Mouse (Mus musculus): ENCODE measurements around the gene Lrig2. TPM values are rescaled to one million over a fixed set of nuclear protein-coding genes. Genes with fewer than 3 reads are reported as not detected.

The Lrig2 gene
- polyA plus RNA-seq, 1 experiment, result 2.7 TPM

- H3K27me3 ChIP-seq (ENCODE audit: control insufficient read depth, insufficient read depth, insufficient read length), result no peaks in the 10 kb centered on the region
- TF ChIP-seq MAX (IDR thresholded peaks at IDR 0.05) (no peak), MYOD1 (IDR thresholded peaks at IDR 0.05; ENCODE audit: control insufficient read depth, insufficient read length, low read depth) (no peak), CEBPB (IDR thresholded peaks at IDR 0.05; ENCODE audit: low read depth) (no peak), USF1 (IDR thresholded peaks at IDR 0.05; ENCODE audit: low read depth) (no peak), FOSL1 (IDR thresholded peaks at IDR 0.05; ENCODE audit: insufficient read depth, low read length, poor library complexity, severe bottlenecking) (no peak), MYOG (IDR thresholded peaks at IDR 0.05; ENCODE audit: control insufficient read depth, extremely low read depth, insufficient read length) (no peak), CTCF (IDR thresholded peaks at IDR 0.05; ENCODE audit: control insufficient read depth, insufficient read depth, insufficient read length) (no peak)
- no peak overlapping the region for H3K4me3 ChIP-seq (ENCODE audit: insufficient read depth, poor library complexity, severe bottlenecking)
- no peaks in the 10 kb centered on the region for H3K79me3 ChIP-seq (ENCODE audit: low read depth)
- no peak overlapping the region for H3ac ChIP-seq (ENCODE audit: control insufficient read depth, insufficient read length, low read depth)
- H3K36me3 ChIP-seq (ENCODE audit: control insufficient read depth, insufficient read depth), result no peaks in the 10 kb centered on the region
- no peaks in the 10 kb centered on the region for H3K79me2 ChIP-seq (ENCODE audit: control insufficient read depth, insufficient read depth)
Measured at GRCm38 (mm10) chr3:104403582-104403981, 108.1 kb downstream of the Lrig2 start.

- Histone ChIP-seq H3K79me2 (ENCODE audit: control insufficient read depth, insufficient read depth) (no peaks in the 10 kb centered on the region), H3K27me3 (ENCODE audit: control insufficient read depth, insufficient read depth, insufficient read length) (no peaks in the 10 kb centered on the region), H3K4me3 (ENCODE audit: insufficient read depth, poor library complexity, severe bottlenecking) (no peak overlapping the region), H3K79me3 (ENCODE audit: low read depth) (no peaks in the 10 kb centered on the region), H3K36me3 (ENCODE audit: control insufficient read depth, insufficient read depth) (no peaks in the 10 kb centered on the region), H3ac (ENCODE audit: control insufficient read depth, insufficient read length, low read depth) (no peak overlapping the region)
- TF ChIP-seq USF1 (IDR thresholded peaks at IDR 0.05; ENCODE audit: low read depth) (no peak), FOSL1 (IDR thresholded peaks at IDR 0.05; ENCODE audit: insufficient read depth, low read length, poor library complexity, severe bottlenecking) (no peak), MYOD1 (IDR thresholded peaks at IDR 0.05; ENCODE audit: control insufficient read depth, insufficient read length, low read depth) (no peak), MYOG (IDR thresholded peaks at IDR 0.05; ENCODE audit: control insufficient read depth, extremely low read depth, insufficient read length) (no peak), CEBPB (IDR thresholded peaks at IDR 0.05; ENCODE audit: low read depth) (no peak), MAX (IDR thresholded peaks at IDR 0.05) (no peak), CTCF (IDR thresholded peaks at IDR 0.05; ENCODE audit: control insufficient read depth, insufficient read depth, insufficient read length) (no peak)
Measured at GRCm38 (mm10) chr3:104401176-104401575, 110.5 kb downstream of the Lrig2 start.

- no peaks in the 10 kb centered on the region for H3K36me3 ChIP-seq (ENCODE audit: control insufficient read depth, insufficient read depth)
- H3ac ChIP-seq (ENCODE audit: control insufficient read depth, insufficient read length, low read depth), result no peak overlapping the region
- no peaks in the 10 kb centered on the region for H3K79me3 ChIP-seq (ENCODE audit: low read depth)
- no peak overlapping the region for H3K4me3 ChIP-seq (ENCODE audit: insufficient read depth, poor library complexity, severe bottlenecking)
- no peaks in the 10 kb centered on the region for H3K79me2 ChIP-seq (ENCODE audit: control insufficient read depth, insufficient read depth)
- TF ChIP-seq CTCF (IDR thresholded peaks at IDR 0.05; ENCODE audit: control insufficient read depth, insufficient read depth, insufficient read length) (no peak), USF1 (IDR thresholded peaks at IDR 0.05; ENCODE audit: low read depth) (no peak), CEBPB (IDR thresholded peaks at IDR 0.05; ENCODE audit: low read depth) (no peak), MYOD1 (IDR thresholded peaks at IDR 0.05; ENCODE audit: control insufficient read depth, insufficient read length, low read depth) (no peak), FOSL1 (IDR thresholded peaks at IDR 0.05; ENCODE audit: insufficient read depth, low read length, poor library complexity, severe bottlenecking) (no peak), MYOG (IDR thresholded peaks at IDR 0.05; ENCODE audit: control insufficient read depth, extremely low read depth, insufficient read length) (no peak), MAX (IDR thresholded peaks at IDR 0.05) (no peak)
- no peaks in the 10 kb centered on the region for H3K27me3 ChIP-seq (ENCODE audit: control insufficient read depth, insufficient read depth, insufficient read length)
Measured at GRCm38 (mm10) chr3:104400126-104400525, 111.6 kb downstream of the Lrig2 start.

GRCm38 (mm10) chr3:104399296-104400045 lies 112.2 kb downstream of the Lrig2 start:
- Histone ChIP-seq H3K4me3 (ENCODE audit: insufficient read depth, poor library complexity, severe bottlenecking) (no peak overlapping the region), H3ac (ENCODE audit: control insufficient read depth, insufficient read length, low read depth) (no peak overlapping the region), H3K36me3 (ENCODE audit: control insufficient read depth, insufficient read depth) (no peaks in the 10 kb centered on the region), H3K79me2 (ENCODE audit: control insufficient read depth, insufficient read depth) (no peaks in the 10 kb centered on the region), H3K79me3 (ENCODE audit: low read depth) (no peaks in the 10 kb centered on the region), H3K27me3 (ENCODE audit: control insufficient read depth, insufficient read depth, insufficient read length) (no peaks in the 10 kb centered on the region)
- TF ChIP-seq MYOG (IDR thresholded peaks at IDR 0.05; ENCODE audit: control insufficient read depth, extremely low read depth, insufficient read length), result no peak
- no peak for TF ChIP-seq MAX (IDR thresholded peaks at IDR 0.05)
- TF ChIP-seq CTCF (IDR thresholded peaks at IDR 0.05; ENCODE audit: control insufficient read depth, insufficient read depth, insufficient read length), result no peak
- no peak for TF ChIP-seq FOSL1 (IDR thresholded peaks at IDR 0.05; ENCODE audit: insufficient read depth, low read length, poor library complexity, severe bottlenecking)
- TF ChIP-seq MYOD1 (IDR thresholded peaks at IDR 0.05; ENCODE audit: control insufficient read depth, insufficient read length, low read depth), result no peak

GRCm38 (mm10) chr3:104397316-104397715 lies 114.4 kb downstream of the Lrig2 start:
- no peaks in the 10 kb centered on the region for H3K27me3 ChIP-seq (ENCODE audit: control insufficient read depth, insufficient read depth, insufficient read length)
- no peak overlapping the region for H3ac ChIP-seq (ENCODE audit: control insufficient read depth, insufficient read length, low read depth)
- H3K4me3 ChIP-seq (ENCODE audit: insufficient read depth, poor library complexity, severe bottlenecking), result no peak overlapping the region
- H3K79me3 ChIP-seq (ENCODE audit: low read depth), result no peaks in the 10 kb centered on the region
- TF ChIP-seq MAX (IDR thresholded peaks at IDR 0.05), result no peak
- no peak for TF ChIP-seq FOSL1 (IDR thresholded peaks at IDR 0.05; ENCODE audit: insufficient read depth, low read length, poor library complexity, severe bottlenecking)
- no peak for TF ChIP-seq MYOD1 (IDR thresholded peaks at IDR 0.05; ENCODE audit: control insufficient read depth, insufficient read length, low read depth)
- no peaks in the 10 kb centered on the region for H3K79me2 ChIP-seq (ENCODE audit: control insufficient read depth, insufficient read depth)
- H3K36me3 ChIP-seq (ENCODE audit: control insufficient read depth, insufficient read depth), result no peaks in the 10 kb centered on the region

- Histone ChIP-seq H3K4me3 (ENCODE audit: insufficient read depth, poor library complexity, severe bottlenecking) (no peak overlapping the region), H3K36me3 (ENCODE audit: control insufficient read depth, insufficient read depth) (no peaks in the 10 kb centered on the region), H3ac (ENCODE audit: control insufficient read depth, insufficient read length, low read depth) (no peak overlapping the region), H3K79me3 (ENCODE audit: low read depth) (no peaks in the 10 kb centered on the region), H3K79me2 (ENCODE audit: control insufficient read depth, insufficient read depth) (no peaks in the 10 kb centered on the region), H3K27me3 (ENCODE audit: control insufficient read depth, insufficient read depth, insufficient read length) (no peaks in the 10 kb centered on the region)
- TF ChIP-seq CEBPB (IDR thresholded peaks at IDR 0.05; ENCODE audit: low read depth), result no peak
- no peak for TF ChIP-seq USF1 (IDR thresholded peaks at IDR 0.05; ENCODE audit: low read depth)
- TF ChIP-seq MYOD1 (IDR thresholded peaks at IDR 0.05; ENCODE audit: control insufficient read depth, insufficient read length, low read depth), result no peak
- TF ChIP-seq FOSL1 (IDR thresholded peaks at IDR 0.05; ENCODE audit: insufficient read depth, low read length, poor library complexity, severe bottlenecking), result no peak
- TF ChIP-seq MAX (IDR thresholded peaks at IDR 0.05), result no peak
- TF ChIP-seq MYOG (IDR thresholded peaks at IDR 0.05; ENCODE audit: control insufficient read depth, extremely low read depth, insufficient read length), result no peak
- TF ChIP-seq CTCF (IDR thresholded peaks at IDR 0.05; ENCODE audit: control insufficient read depth, insufficient read depth, insufficient read length), result no peak
Measured at GRCm38 (mm10) chr3:104396736-104397081, 115.0 kb downstream of the Lrig2 start.

All from C2C12 (cell line).